Mouse (Mus musculus) stomach, embryonic 16.5 days (tissue): ENCODE measurements around the gene Ptcd3. TPM values are rescaled to one million over a fixed set of nuclear protein-coding genes. Genes with fewer than 3 reads are reported as not detected.
"Not testable (repeated sequence)": the region's sequence is repeated elsewhere in the genome, so short reads cannot be mapped to it uniquely, and the experiment has no call there.

Experiments
- ATAC-seq: fragments of 200-750 bp; cut with Nextera tagmentation; 2 replicates; pipeline ENCODE4 v1.8.0; 2017; ENCODE audit warnings: moderate number of reproducible peaks, moderate TSS enrichment; ENCODE audit not compliant: insufficient read depth, low FRiP score
- H3K27ac ChIP-seq: fragments of 300-500 bp; sonication (generic); 2 replicates; pipeline ENCODE4 v1.5.1; 2014; ENCODE audit warnings: low read length
- H3K27me3 ChIP-seq: fragments of 300-500 bp; sonication (generic); 2 replicates; pipeline ENCODE4 v1.6.1; 2014; ENCODE audit warnings: low read length, control low read depth, mixed read lengths; ENCODE audit not compliant: control insufficient read depth, insufficient read depth
- H3K36me3 ChIP-seq: fragments of 300-500 bp; sonication (generic); 2 replicates; pipeline ENCODE4 v1.6.1; 2014; ENCODE audit warnings: low read length; ENCODE audit not compliant: control insufficient read depth, insufficient read depth
- H3K4me1 ChIP-seq: fragments of 300-500 bp; sonication (generic); 2 replicates; pipeline ENCODE4 v1.6.1; 2014; ENCODE audit warnings: low read length, control low read depth, mixed read lengths; ENCODE audit not compliant: control insufficient read depth, insufficient read depth
- H3K4me2 ChIP-seq: fragments of 300-500 bp; sonication (generic); 2 replicates; pipeline ENCODE4 v1.6.1; 2014; ENCODE audit warnings: low read depth, low read length, mixed read lengths
- H3K4me3 ChIP-seq: fragments of 300-500 bp; sonication (generic); replicated peaks from 2 replicates; pipeline ENCODE4 v1.5.1; 2014; ENCODE audit warnings: mild to moderate bottlenecking, low read length
- H3K9ac ChIP-seq: fragments of 300-500 bp; sonication (generic); 2 replicates; pipeline ENCODE4 v1.6.1; 2014; ENCODE audit warnings: low read length
- H3K9me3 ChIP-seq: fragments of 300-500 bp; sonication (generic); replicated peaks from 2 replicates; pipeline ENCODE4 v1.6.1; 2016; ENCODE audit warnings: low read length, control low read depth; ENCODE audit not compliant: control insufficient read depth
- WGBS: fragments of 180-500 bp; shearing (Covaris S2); extraction: QIAGEN DNeasy Blood & Tissue Kit; methylation state at CpG from one replicate; pipeline ENCODE4 v1.1.7; 2014; 5-methylcytosine and 5-hydroxymethylcytosine counted together
- polyA plus RNA-seq: library from polyadenylated mRNA; unstranded; fragments of >200 nt; fragmentation: Nextera tagmentation; extraction: Ambion mirVana; gene quantifications from 2 replicates; pipeline ENCODE4 v1.2.1, GENCODE M21; 2015

Gene Ptcd3
- polyA plus RNA-seq, 1 experiment from 2014 or later, result 90.8 TPM

GRCm38 (mm10) chr6:71932347-71932746, 23.8 kb upstream of the Ptcd3 start:
- Histone ChIP-seq H3K4me3 (no peak overlapping the region), H3K9me3 (no peaks in the 10 kb centered on the region), H3K36me3 (peaks cover 17% of the 10 kb centered on the region), H3K27ac (no peak overlapping the region), H3K4me2 (no peak overlapping the region), H3K9ac (no peak overlapping the region), H3K4me1 (no peaks in the 10 kb centered on the region), H3K27me3 (no peaks in the 10 kb centered on the region)
- no peak for ATAC-seq
- WGBS, result 75% methylated on average over 5 of the region's 5 CpGs

GRCm38 (mm10) chr6:71930830-71931437, 22.4 kb upstream of the Ptcd3 start:
- Histone ChIP-seq H3K4me1 (no peaks in the 10 kb centered on the region), H3K4me3 (no peak overlapping the region), H3K36me3 (peaks cover 22% of the 10 kb centered on the region), H3K27me3 (no peaks in the 10 kb centered on the region), H3K4me2 (no peak overlapping the region), H3K27ac (no peak overlapping the region), H3K9me3 (no peaks in the 10 kb centered on the region), H3K9ac (no peak overlapping the region)
- 76% methylated on average over 12 of the region's 12 CpGs for WGBS
- ATAC-seq, result no peak

GRCm38 (mm10) chr6:71930053-71930452, 21.5 kb upstream of the Ptcd3 start:
- Histone ChIP-seq H3K27me3 (no peaks in the 10 kb centered on the region), H3K9me3 (no peaks in the 10 kb centered on the region), H3K4me1 (no peaks in the 10 kb centered on the region), H3K27ac (no peak overlapping the region), H3K4me2 (no peak overlapping the region), H3K9ac (no peak overlapping the region), H3K36me3 (peaks cover 22% of the 10 kb centered on the region), H3K4me3 (no peak overlapping the region)
- ATAC-seq, result no peak
- WGBS, result 86% methylated on average over 10 of the region's 10 CpGs

- Histone ChIP-seq H3K36me3 (peaks cover 27% of the 10 kb centered on the region), H3K4me3 (no peak overlapping the region), H3K9ac (no peak overlapping the region), H3K4me1 (no peaks in the 10 kb centered on the region), H3K27me3 (no peaks in the 10 kb centered on the region), H3K27ac (no peak overlapping the region), H3K4me2 (no peak overlapping the region), H3K9me3 (no peaks in the 10 kb centered on the region)
- no peak for ATAC-seq
These were observed 19.4 kb upstream of the Ptcd3 start for GRCm38 (mm10) chr6:71927911-71928310.

GRCm38 (mm10) chr6:71925233-71925632, 16.7 kb upstream of the Ptcd3 start:
- WGBS, result 86% methylated on average over 5 of the region's 5 CpGs
- H3K9me3 ChIP-seq, H3K4me1 ChIP-seq, H3K27me3 ChIP-seq, H3K27ac ChIP-seq, H3K9ac ChIP-seq, H3K4me2 ChIP-seq, ATAC-seq, H3K4me3 ChIP-seq: not testable (repeated sequence)
- peaks cover 20% of the 10 kb centered on the region for H3K36me3 ChIP-seq

GRCm38 (mm10) chr6:71920752-71921151, 12.2 kb upstream of the Ptcd3 start:
- no peak overlapping the region for H3K9ac ChIP-seq
- H3K36me3 ChIP-seq, result peaks cover 12% of the 10 kb centered on the region
- no peak for ATAC-seq
- no peak overlapping the region for H3K4me2 ChIP-seq
- no peak overlapping the region for H3K27ac ChIP-seq
- no peak overlapping the region for H3K4me3 ChIP-seq
- WGBS, result 97% methylated on average over 7 of the region's 7 CpGs
- H3K27me3 ChIP-seq, result no peaks in the 10 kb centered on the region
- H3K4me1 ChIP-seq, result no peaks in the 10 kb centered on the region
- no peaks in the 10 kb centered on the region for H3K9me3 ChIP-seq

GRCm38 (mm10) chr6:71911686-71912450, 3.3 kb upstream of the Ptcd3 start:
- H3K4me2 ChIP-seq, result no peak overlapping the region
- H3K27ac ChIP-seq, result peak overlapping the region; percentile 11; the same call in 1 of the 2 replicates
- H3K27me3 ChIP-seq, result no peaks in the 10 kb centered on the region
- no peak overlapping the region for H3K9ac ChIP-seq
- peaks cover 3% of the 10 kb centered on the region for H3K4me1 ChIP-seq
- ATAC-seq, result no peak
- H3K4me3 ChIP-seq, result no peak overlapping the region
- H3K9me3 ChIP-seq, result no peaks in the 10 kb centered on the region
- WGBS, result 52% methylated on average over 5 of the region's 5 CpGs
- H3K36me3 ChIP-seq, result no peaks in the 10 kb centered on the region

- H3K36me3 ChIP-seq, result peaks cover 9% of the 10 kb centered on the region; the same call in 1 of the 2 replicates
- no peaks in the 10 kb centered on the region for H3K9me3 ChIP-seq
- H3K27me3 ChIP-seq, result no peaks in the 10 kb centered on the region
- peaks cover 3% of the 10 kb centered on the region for H3K4me1 ChIP-seq
- H3K4me2 ChIP-seq, result peak overlapping the region; percentile 61
- 0 out of 2 replicates have a peak overlapping the region, but pooled peaks have one; percentile 81 for H3K9ac ChIP-seq
- no peak for ATAC-seq
- WGBS, result 77% methylated on average over 6 of the region's 6 CpGs
- no peak overlapping the region for H3K27ac ChIP-seq
- peak overlapping the region; percentile 97 for H3K4me3 ChIP-seq
These were observed 1.3 kb upstream of the Ptcd3 start for GRCm38 (mm10) chr6:71909840-71910239.

- no peak for ATAC-seq
- Histone ChIP-seq H3K9me3 (no peaks in the 10 kb centered on the region), H3K4me2 (peak overlapping the region; percentile 61), H3K27ac (peak overlapping the region; percentile 81; the same call in 1 of the 2 replicates), H3K4me3 (peak overlapping the region; percentile 97), H3K4me1 (peaks cover 3% of the 10 kb centered on the region), H3K9ac (peak overlapping the region; percentile 81), H3K36me3 (peaks cover 9% of the 10 kb centered on the region; the same call in 1 of the 2 replicates), H3K27me3 (no peaks in the 10 kb centered on the region)
- WGBS, result 20% methylated on average over 10 of the region's 10 CpGs
These were observed 834 bp upstream of the Ptcd3 start for GRCm38 (mm10) chr6:71909384-71909783.
